Mouse (Mus musculus) liver, embryonic 15.5 days (tissue): Measurements from ENCODE around the gene Lix1l. TPM values are rescaled to one million over a fixed set of nuclear protein-coding genes. Genes with fewer than 3 reads are reported as not detected.
"Not testable (repeated sequence)": the region's sequence is repeated elsewhere in the genome, so short reads cannot be mapped to it uniquely, and the experiment has no call there.

Source experiments
- ATAC-seq: fragments of 200-750 bp; cut with Nextera tagmentation; 2 replicates; pipeline ENCODE4 v1.8.0; 2017; ENCODE audit warnings: moderate number of reproducible peaks, mild to moderate bottlenecking, moderate library complexity; ENCODE audit not compliant: insufficient read depth
- H3K27ac ChIP-seq: fragments of 300-500 bp; sonication (generic); replicated peaks from 2 replicates; pipeline ENCODE4 v1.5.1; 2015; ENCODE audit warnings: mild to moderate bottlenecking, inconsistent platforms
- H3K27me3 ChIP-seq: fragments of 300-500 bp; sonication (generic); 2 replicates; pipeline ENCODE4 v1.6.1; 2015; ENCODE audit warnings: mild to moderate bottlenecking, inconsistent platforms
- H3K36me3 ChIP-seq: fragments of 300-500 bp; sonication (generic); replicated peaks from 2 replicates; pipeline ENCODE4 v1.6.1; 2015; ENCODE audit warnings: moderate library complexity, mild to moderate bottlenecking, inconsistent platforms
- H3K4me1 ChIP-seq: fragments of 300-500 bp; sonication (generic); replicated peaks from 2 replicates; pipeline ENCODE4 v1.6.1; 2015; ENCODE audit warnings: inconsistent platforms
- H3K4me2 ChIP-seq: fragments of 300-500 bp; sonication (generic); 2 replicates; pipeline ENCODE4 v1.6.1; 2015; ENCODE audit warnings: moderate library complexity, mild to moderate bottlenecking, inconsistent platforms
- H3K4me3 ChIP-seq: fragments of 300-500 bp; sonication (generic); replicated peaks from 2 replicates; pipeline ENCODE4 v1.5.1; 2015; ENCODE audit warnings: mild to moderate bottlenecking, inconsistent platforms
- H3K9ac ChIP-seq: fragments of 300-500 bp; sonication (generic); 2 replicates; pipeline ENCODE4 v1.6.1; 2015; ENCODE audit warnings: moderate library complexity, mild to moderate bottlenecking, inconsistent platforms
- H3K9me3 ChIP-seq: fragments of 300-500 bp; sonication (generic); replicated peaks from 2 replicates; pipeline ENCODE4 v1.6.1; 2016; ENCODE audit warnings: inconsistent platforms
- WGBS: fragments of 180-500 bp; shearing (Covaris S2); methylation state at CpG from one replicate; pipeline ENCODE4 v1.1.7; 2015; ENCODE audit warnings: mixed read lengths; ENCODE audit not compliant: insufficient replicate concordance; 5-methylcytosine and 5-hydroxymethylcytosine counted together
- polyA plus RNA-seq: library from polyadenylated mRNA; unstranded; fragments of >200 nt; fragmentation: Nextera tagmentation; extraction: Ambion mirVana; gene quantifications from 2 replicates; pipeline ENCODE4 v1.2.1, GENCODE M21; 2015

The Lix1l gene
- polyA plus RNA-seq, 1 experiment from 2014 or later = 0.64 TPM

- H3K27me3 ChIP-seq = peaks cover 79% of the 10 kb centered on the region
- H3K27ac ChIP-seq = peak overlapping the region; percentile 51; the same call in 1 of the 2 replicates
Observed at GRCm38 (mm10) chr3:96601251-96601787, 370 bp downstream of the Lix1l start.

GRCm38 (mm10) chr3:96601941-96602703, 1.2 kb downstream of the Lix1l start:
- Histone ChIP-seq H3K4me3 (peak overlapping the region; percentile 64), H3K9me3 (no peaks in the 10 kb centered on the region), H3K4me2 (peak overlapping the region; percentile 85), H3K27me3 (peaks cover 71% of the 10 kb centered on the region), H3K9ac (no peak overlapping the region), H3K27ac (no peak overlapping the region), H3K4me1 (peaks cover 33% of the 10 kb centered on the region), H3K36me3 (no peaks in the 10 kb centered on the region)
- no peak for ATAC-seq
- 42% methylated on average over 10 of the region's 10 CpGs for WGBS

More at GRCm38 (mm10) chr3:96601251-96601787, 370 bp downstream of the Lix1l start:
- Histone ChIP-seq H3K4me1 (peaks cover 41% of the 10 kb centered on the region), H3K4me3 (peak overlapping the region; percentile 64), H3K36me3 (no peaks in the 10 kb centered on the region), H3K9me3 (no peaks in the 10 kb centered on the region), H3K9ac (peak overlapping the region; percentile 52; the same call in 1 of the 2 replicates), H3K4me2 (peak overlapping the region; percentile 85)
- peak; percentile 55 for ATAC-seq
- WGBS = 1% methylated on average over 38 of the region's 40 CpGs

GRCm38 (mm10) chr3:96602704-96603084, 1.7 kb downstream of the Lix1l start:
- Histone ChIP-seq H3K4me2 (peak overlapping the region; percentile 85), H3K9me3 (no peaks in the 10 kb centered on the region), H3K4me1 (peaks cover 27% of the 10 kb centered on the region), H3K27ac (no peak overlapping the region), H3K4me3 (no peak overlapping the region), H3K36me3 (no peaks in the 10 kb centered on the region), H3K27me3 (peaks cover 65% of the 10 kb centered on the region), H3K9ac (no peak overlapping the region)
- no peak for ATAC-seq
- WGBS = 44% methylated on average over 5 of the region's 5 CpGs

GRCm38 (mm10) chr3:96603311-96603710, 2.4 kb downstream of the Lix1l start:
- Histone ChIP-seq H3K9ac (no peak overlapping the region), H3K4me3 (no peak overlapping the region), H3K4me2 (no peak overlapping the region), H3K9me3 (no peaks in the 10 kb centered on the region), H3K4me1 (peaks cover 21% of the 10 kb centered on the region), H3K36me3 (no peaks in the 10 kb centered on the region), H3K27ac (no peak overlapping the region), H3K27me3 (peaks cover 59% of the 10 kb centered on the region)
- ATAC-seq = no peak
- 62% methylated on average over 5 of the region's 5 CpGs for WGBS

GRCm38 (mm10) chr3:96606007-96606406, 5.1 kb downstream of the Lix1l start:
- H3K9me3 ChIP-seq, H3K4me3 ChIP-seq, H3K27ac ChIP-seq, H3K4me2 ChIP-seq, H3K36me3 ChIP-seq, ATAC-seq, H3K9ac ChIP-seq: not testable (repeated sequence)
- H3K4me1 ChIP-seq = peaks cover 10% of the 10 kb centered on the region
- 75% methylated on average over 4 of the region's 4 CpGs for WGBS
- H3K27me3 ChIP-seq = peaks cover 32% of the 10 kb centered on the region

- Histone ChIP-seq H3K9me3 (no peaks in the 10 kb centered on the region), H3K4me2 (no peak overlapping the region), H3K27ac (no peak overlapping the region), H3K4me3 (no peak overlapping the region), H3K27me3 (peaks cover 26% of the 10 kb centered on the region), H3K36me3 (no peaks in the 10 kb centered on the region), H3K9ac (no peak overlapping the region), H3K4me1 (peaks cover 4% of the 10 kb centered on the region; the same call in 1 of the 2 replicates)
- no peak for ATAC-seq
- WGBS = 57% methylated on average over 4 of the region's 4 CpGs
Observed at GRCm38 (mm10) chr3:96606618-96607017, 5.7 kb downstream of the Lix1l start.

- Histone ChIP-seq H3K27ac (no peak overlapping the region), H3K36me3 (peaks cover 6% of the 10 kb centered on the region), H3K9me3 (no peaks in the 10 kb centered on the region), H3K4me2 (no peak overlapping the region), H3K4me3 (no peak overlapping the region), H3K27me3 (no peaks in the 10 kb centered on the region), H3K4me1 (0 out of 2 replicates have a peak, but pooled peaks cover 3% of the 10 kb centered on the region), H3K9ac (no peak overlapping the region)
- WGBS = 72% methylated on average over 3 of the region's 3 CpGs
- ATAC-seq = no peak
Observed at GRCm38 (mm10) chr3:96617941-96618340, 17.0 kb downstream of the Lix1l start.

- no peaks in the 10 kb centered on the region for H3K9me3 ChIP-seq
- H3K4me3 ChIP-seq = no peak overlapping the region
- no peak for ATAC-seq
- H3K27ac ChIP-seq = no peak overlapping the region
- no peak overlapping the region for H3K4me2 ChIP-seq
- H3K9ac ChIP-seq = no peak overlapping the region
- H3K27me3 ChIP-seq = no peaks in the 10 kb centered on the region
- no peaks in the 10 kb centered on the region for H3K4me1 ChIP-seq
- H3K36me3 ChIP-seq = peaks cover 15% of the 10 kb centered on the region
- 75% methylated on average over 4 of the region's 4 CpGs for WGBS
Observed at GRCm38 (mm10) chr3:96623201-96623600, 22.3 kb downstream of the Lix1l start.

GRCm38 (mm10) chr3:96629729-96630600, 29.0 kb downstream of the Lix1l start, which contains the start of gene Rbm8a:
Rbm8a (plus strand) TSS chr3:96629933.
- WGBS = under 1% methylated on average over 48 of the region's 48 CpGs
- H3K4me3 ChIP-seq = peak within 1 kb of the TSS; percentile 84
- peak; percentile 97 for ATAC-seq

GRCm38 (mm10) chr3:96632058-96632457, 31.1 kb downstream of the Lix1l start:
- no peak overlapping the region for H3K4me2 ChIP-seq
- no peak overlapping the region for H3K4me3 ChIP-seq
- no peak overlapping the region for H3K27ac ChIP-seq
- ATAC-seq = no peak
- H3K36me3 ChIP-seq = peaks cover 29% of the 10 kb centered on the region
- H3K9me3 ChIP-seq = no peaks in the 10 kb centered on the region
- H3K4me1 ChIP-seq = peaks cover 58% of the 10 kb centered on the region
- H3K9ac ChIP-seq = no peak overlapping the region
- H3K27me3 ChIP-seq = no peaks in the 10 kb centered on the region

More at GRCm38 (mm10) chr3:96629729-96630600, 29.0 kb downstream of the Lix1l start, which contains the start of gene Rbm8a:
- H3K9ac ChIP-seq = peak within 1 kb of the TSS; percentile 83
- no peaks in the 10 kb centered on the region for H3K27me3 ChIP-seq
- H3K27ac ChIP-seq = peak within 1 kb of the TSS; percentile 73
- no peaks in the 10 kb centered on the region for H3K9me3 ChIP-seq
- H3K4me2 ChIP-seq = peak within 1 kb of the TSS; percentile 87
- peaks cover 29% of the 10 kb centered on the region for H3K36me3 ChIP-seq
- peaks cover 41% of the 10 kb centered on the region for H3K4me1 ChIP-seq

GRCm38 (mm10) chr3:96634015-96634414, 33.1 kb downstream of the Lix1l start:
- no peaks in the 10 kb centered on the region for H3K27me3 ChIP-seq
- 0 out of 2 replicates have a peak overlapping the region, but pooled peaks have one; percentile 19 for H3K27ac ChIP-seq
- no peaks in the 10 kb centered on the region for H3K9me3 ChIP-seq
- peaks cover 39% of the 10 kb centered on the region for H3K36me3 ChIP-seq
- H3K4me2 ChIP-seq = no peak overlapping the region
- ATAC-seq = no peak
- 46% methylated on average over 1 of the region's 1 CpGs for WGBS
- no peak overlapping the region for H3K4me3 ChIP-seq
- no peak overlapping the region for H3K9ac ChIP-seq
- H3K4me1 ChIP-seq = peaks cover 55% of the 10 kb centered on the region
